Mouse (Mus musculus): ENCODE data around the gene Gmppa. TPM values are rescaled to one million over a fixed set of nuclear protein-coding genes. Genes with fewer than 3 reads are reported as not detected.
A peak's percentile ranks its signal among the peaks of the same experiment; 100 is the strongest.

Gene Gmppa
- polyA plus RNA-seq, 1 experiment from 2014 or later = 74.1 TPM

- Histone ChIP-seq H3K4me2 (replicated peaks) (peak overlapping the region; percentile 92), H3K4me1 (peaks cover 36% of the 10 kb centered on the region), H3K27ac (peak overlapping the region; percentile 86), H3K4me3 (peak overlapping the region; percentile 81), H3K36me3 (peaks cover 30% of the 10 kb centered on the region), H3K9me3 (replicated peaks) (no peaks in the 10 kb centered on the region), H3K9ac (peak overlapping the region; percentile 86), H3K27me3 (peaks cover 37% of the 10 kb centered on the region)
- 2% methylated on average over 23 of the region's 24 CpGs for WGBS
- no peak; the same call in 1 of the 2 replicates for ATAC-seq (ENCODE audit: low FRiP score)
These were observed 43.9 kb downstream of the Gmppa start for GRCm38 (mm10) chr1:75479635-75479989.

GRCm38 (mm10) chr1:75480036-75480435 lies 44.3 kb downstream of the Gmppa start:
- Histone ChIP-seq H3K27ac (peak overlapping the region; percentile 86; the same call in 1 of the 2 replicates), H3K9ac (peak overlapping the region; percentile 86), H3K4me1 (peaks cover 36% of the 10 kb centered on the region), H3K36me3 (peaks cover 30% of the 10 kb centered on the region), H3K4me2 (replicated peaks) (peak overlapping the region; percentile 92), H3K27me3 (peaks cover 41% of the 10 kb centered on the region), H3K4me3 (peak overlapping the region; percentile 81), H3K9me3 (replicated peaks) (no peaks in the 10 kb centered on the region)
- WGBS = 18% methylated on average over 13 of the region's 13 CpGs
- no peak for ATAC-seq (ENCODE audit: low FRiP score)

- Histone ChIP-seq H3K27ac (no peak overlapping the region), H3K36me3 (peaks cover 30% of the 10 kb centered on the region), H3K9me3 (replicated peaks) (no peaks in the 10 kb centered on the region), H3K4me1 (peaks cover 36% of the 10 kb centered on the region), H3K4me3 (peak overlapping the region; percentile 81), H3K27me3 (peaks cover 48% of the 10 kb centered on the region), H3K4me2 (replicated peaks) (peak overlapping the region; percentile 92), H3K9ac (no peak overlapping the region)
- no peak for ATAC-seq (ENCODE audit: low FRiP score)
- 84% methylated on average over 7 of the region's 7 CpGs for WGBS
These were observed 45.0 kb downstream of the Gmppa start for GRCm38 (mm10) chr1:75480735-75481134.

GRCm38 (mm10) chr1:75486561-75486960 lies 50.8 kb downstream of the Gmppa start:
- H3K36me3 ChIP-seq = peaks cover 24% of the 10 kb centered on the region
- peaks cover 27% of the 10 kb centered on the region for H3K4me1 ChIP-seq
- H3K4me3 ChIP-seq = peak overlapping the region; percentile 48
- H3K9ac ChIP-seq = no peak overlapping the region
- H3K27me3 ChIP-seq = peaks cover 83% of the 10 kb centered on the region
- H3K27ac ChIP-seq = no peak overlapping the region
- H3K4me2 ChIP-seq (replicated peaks) = peak overlapping the region; percentile 91
- H3K9me3 ChIP-seq (replicated peaks) = no peaks in the 10 kb centered on the region
- WGBS = 4% methylated on average over 24 of the region's 24 CpGs
- ATAC-seq (ENCODE audit: low FRiP score) = peak; percentile 18; the same call in 1 of the 2 replicates

- Histone ChIP-seq H3K4me1 (peaks cover 27% of the 10 kb centered on the region), H3K36me3 (peaks cover 24% of the 10 kb centered on the region), H3K9me3 (replicated peaks) (no peaks in the 10 kb centered on the region), H3K9ac (peak overlapping the region; percentile 47; the same call in 1 of the 2 replicates), H3K4me2 (replicated peaks) (peak overlapping the region; percentile 91), H3K27ac (no peak overlapping the region), H3K4me3 (peak overlapping the region; percentile 48), H3K27me3 (peaks cover 84% of the 10 kb centered on the region)
- 2% methylated on average over 13 of the region's 13 CpGs for whole genome bisulfite sequencing
- 0 out of 2 replicates have a peak, but pooled peaks have one; percentile 29 for ATAC-seq (ENCODE audit: low FRiP score)
These were observed 51.3 kb downstream of the Gmppa start for GRCm38 (mm10) chr1:75487040-75487404.

- peak overlapping the region; percentile 48 for H3K4me3 ChIP-seq
- peak overlapping the region; percentile 47; the same call in 1 of the 2 replicates for H3K9ac ChIP-seq
- ATAC-seq (ENCODE audit: low FRiP score) = peak; percentile 58
- peak overlapping the region; percentile 91 for H3K4me2 ChIP-seq (replicated peaks)
- H3K4me1 ChIP-seq = peaks cover 25% of the 10 kb centered on the region
- WGBS = under 1% methylated on average over 62 of the region's 62 CpGs
- H3K27ac ChIP-seq = no peak overlapping the region
- H3K27me3 ChIP-seq = peaks cover 86% of the 10 kb centered on the region
- no peaks in the 10 kb centered on the region for H3K9me3 ChIP-seq (replicated peaks)
- H3K36me3 ChIP-seq = peaks cover 23% of the 10 kb centered on the region
These were observed 51.9 kb downstream of the Gmppa start for GRCm38 (mm10) chr1:75487405-75488161.

GRCm38 (mm10) chr1:75490785-75491551 lies 55.2 kb downstream of the Gmppa start:
- 83% methylated on average over 34 of the region's 34 CpGs for WGBS
- no peak for ATAC-seq (ENCODE audit: low FRiP score)
- Histone ChIP-seq H3K4me3 (no peak overlapping the region), H3K36me3 (0 out of 2 replicates have a peak, but pooled peaks cover 6% of the 10 kb centered on the region), H3K4me1 (peaks cover 27% of the 10 kb centered on the region), H3K4me2 (replicated peaks) (no peak overlapping the region), H3K9ac (no peak overlapping the region), H3K27me3 (peaks cover 57% of the 10 kb centered on the region), H3K27ac (no peak overlapping the region), H3K9me3 (replicated peaks) (no peaks in the 10 kb centered on the region)

GRCm38 (mm10) chr1:75492579-75493170 lies 56.9 kb downstream of the Gmppa start:
- 34% methylated on average over 24 of the region's 24 CpGs for WGBS
- Histone ChIP-seq H3K4me2 (replicated peaks) (no peak overlapping the region), H3K4me3 (no peak overlapping the region), H3K9me3 (replicated peaks) (no peaks in the 10 kb centered on the region), H3K27ac (no peak overlapping the region), H3K4me1 (peaks cover 12% of the 10 kb centered on the region), H3K27me3 (peaks cover 40% of the 10 kb centered on the region), H3K9ac (no peak overlapping the region), H3K36me3 (peaks cover 16% of the 10 kb centered on the region)
- ATAC-seq (ENCODE audit: low FRiP score) = no peak

Other genes starting within 250 kb of the Gmppa start
- gene Ankzf1, start 243.8 kb upstream of the Gmppa start, polyA plus RNA-seq (2016; fragmentation: Nextera tagmentation; extraction: Ambion mirVana) = 24.1 and 25.6 TPM in 2 replicates
- gene Atg9a, start 243.7 kb upstream of the Gmppa start, polyA plus RNA-seq (2016; fragmentation: Nextera tagmentation; extraction: Ambion mirVana) = 38.4 and 43.7 TPM in 2 replicates
- gene Glb1l, start 225.1 kb upstream of the Gmppa start, polyA plus RNA-seq (2016; fragmentation: Nextera tagmentation; extraction: Ambion mirVana) = 21.2 and 26.3 TPM in 2 replicates
- gene Stk16, start 225.1 kb upstream of the Gmppa start, polyA plus RNA-seq (2016; fragmentation: Nextera tagmentation; extraction: Ambion mirVana) = 125 and 130 TPM in 2 replicates
- 10.3 and 11.1 TPM in 2 replicates for gene Tuba4a, start 216.1 kb upstream of the Gmppa start, polyA plus RNA-seq (2016; fragmentation: Nextera tagmentation; extraction: Ambion mirVana)
- gene A630095N17Rik, start 203.8 kb upstream of the Gmppa start, polyA plus RNA-seq (2016; fragmentation: Nextera tagmentation; extraction: Ambion mirVana) = not detected in 2 replicates
- gene Dnajb2, start 199.5 kb upstream of the Gmppa start, polyA plus RNA-seq (2016; fragmentation: Nextera tagmentation; extraction: Ambion mirVana) = 54.6 and 55.2 TPM in 2 replicates
- 11.7 and 12.6 TPM in 2 replicates for gene Ptprn, start 171.4 kb upstream of the Gmppa start, polyA plus RNA-seq (2016; fragmentation: Nextera tagmentation; extraction: Ambion mirVana)
- 50.0 and 56.8 TPM in 2 replicates for gene Resp18, start 157.5 kb upstream of the Gmppa start, polyA plus RNA-seq (2016; fragmentation: Nextera tagmentation; extraction: Ambion mirVana)
- 173 and 175 TPM in 2 replicates for gene Dnpep, start 117.9 kb upstream of the Gmppa start, polyA plus RNA-seq (2016; fragmentation: Nextera tagmentation; extraction: Ambion mirVana)
- 2.3 and 10.5 TPM in 2 replicates for gene Des, start 75.6 kb upstream of the Gmppa start, polyA plus RNA-seq (2016; fragmentation: Nextera tagmentation; extraction: Ambion mirVana)
- 19.1 and 19.7 TPM in 2 replicates for gene Speg, start 60.6 kb upstream of the Gmppa start, polyA plus RNA-seq (2016; fragmentation: Nextera tagmentation; extraction: Ambion mirVana)
- gene Asic4, start 14.5 kb downstream of the Gmppa start, polyA plus RNA-seq (2016; fragmentation: Nextera tagmentation; extraction: Ambion mirVana) = 18.3 and 19.0 TPM in 2 replicates
- 39.2 and 41.5 TPM in 2 replicates for gene Chpf, start 43.4 kb downstream of the Gmppa start, polyA plus RNA-seq (2016; fragmentation: Nextera tagmentation; extraction: Ambion mirVana)
- gene Tmem198, start 43.6 kb downstream of the Gmppa start, polyA plus RNA-seq (2016; fragmentation: Nextera tagmentation; extraction: Ambion mirVana) = 25.3 and 25.7 TPM in 2 replicates
- 63.4 and 66.4 TPM in 2 replicates for gene Obsl1, start 70.5 kb downstream of the Gmppa start, polyA plus RNA-seq (2016; fragmentation: Nextera tagmentation; extraction: Ambion mirVana)
- 8.6 and 9.2 TPM in 2 replicates for gene Inha, start 71.1 kb downstream of the Gmppa start, polyA plus RNA-seq (2016; fragmentation: Nextera tagmentation; extraction: Ambion mirVana)
- 25.7 and 29.3 TPM in 2 replicates for gene Stk11ip, start 85.6 kb downstream of the Gmppa start, polyA plus RNA-seq (2016; fragmentation: Nextera tagmentation; extraction: Ambion mirVana)
- 36.9 and 38.6 TPM in 2 replicates for gene Slc4a3, start 110.3 kb downstream of the Gmppa start, polyA plus RNA-seq (2016; fragmentation: Nextera tagmentation; extraction: Ambion mirVana)

All from hindbrain, embryonic 12.5 days (tissue).